Mouse (Mus musculus) gastrocnemius, postnatal 4 days (tissue): ENCODE data around the gene Ttll1. TPM values are rescaled to one million over a fixed set of nuclear protein-coding genes. Genes with fewer than 3 reads are reported as not detected.

ENCODE experiments used
- DNase-seq, 2 experiments: peaks; one replicate each; pipeline ENCODE4 v3.0.0; 2021 to 2022; ENCODE audit warnings: low spot score in 2 of 2, mixed read lengths in 2 of 2
- long read RNA-seq, 2 experiments: library from polyadenylated mRNA; stranded (forward); transcript quantifications; one replicate each; pipeline ENCODE4 v2.0.0; 2021
- total RNA-seq, 2 experiments: library from RNA; stranded (reverse); gene quantifications; 2 replicates each; pipeline ENCODE4 v1.2.3; 2021

Gene Ttll1
- 1 to 10 TPM; 7.2 to 8.2 TPM for total RNA-seq
- long read RNA-seq, experiment 1, transcript Ttll1-201 (12 exons, 2,060 nt), result major isoform, 10 of 11 reads
- long read RNA-seq, experiment 1, partial matches to known transcripts, result 1 of 11 reads
- long read RNA-seq, experiment 1, other reads (novel, unspliced or antisense), result 0 of 11 reads
- long read RNA-seq, experiment 2, transcript Ttll1-201 (12 exons, 2,060 nt), result major isoform, 12 of 14 reads
- long read RNA-seq, experiment 2, partial matches to known transcripts, result 1 of 14 reads
- long read RNA-seq, experiment 2, other reads (novel, unspliced or antisense), result 1 of 14 reads

- peak; percentile 86 to 93 for DNase-seq
Observed at GRCm38 (mm10) chr15:83510805-83511405, at the start of gene Ttll1. Gene Ttll1, minus strand, starts transcription at chr15:83510893.

GRCm38 (mm10) chr15:83555161-83555974 is 44.7 kb upstream of the Ttll1 start:
- peak; percentile 77 to 83 for DNase-seq

GRCm38 (mm10) chr15:83553831-83554230 is 43.1 kb upstream of the Ttll1 start:
- DNase-seq, result no peak

GRCm38 (mm10) chr15:83550137-83550536 is 39.4 kb upstream of the Ttll1 start:
- DNase-seq, result no peak

GRCm38 (mm10) chr15:83547144-83547543 is 36.5 kb upstream of the Ttll1 start:
- no peak for DNase-seq

GRCm38 (mm10) chr15:83546029-83546428 is 35.3 kb upstream of the Ttll1 start:
- DNase-seq, result no peak

GRCm38 (mm10) chr15:83541647-83542287 is 31.1 kb upstream of the Ttll1 start:
- DNase-seq, result no peak

GRCm38 (mm10) chr15:83539905-83540304 is 29.2 kb upstream of the Ttll1 start:
- DNase-seq, result peak in 1 of 2 experiments; percentile 37

GRCm38 (mm10) chr15:83538855-83539254 is 28.2 kb upstream of the Ttll1 start:
- DNase-seq, result no peak

- DNase-seq, result no peak
Observed at GRCm38 (mm10) chr15:83535890-83536231, 25.2 kb upstream of the Ttll1 start.

GRCm38 (mm10) chr15:83534960-83535889 is 24.5 kb upstream of the Ttll1 start:
- no peak for DNase-seq

- no peak for DNase-seq
Observed at GRCm38 (mm10) chr15:83532606-83533005, 21.9 kb upstream of the Ttll1 start.

GRCm38 (mm10) chr15:83531961-83532469 is 21.3 kb upstream of the Ttll1 start:
- DNase-seq, result no peak

GRCm38 (mm10) chr15:83530688-83531087 is 20.0 kb upstream of the Ttll1 start:
- no peak for DNase-seq

GRCm38 (mm10) chr15:83530233-83530632 is 19.5 kb upstream of the Ttll1 start:
- DNase-seq, result no peak

- no peak for DNase-seq
Observed at GRCm38 (mm10) chr15:83529765-83530164, 19.1 kb upstream of the Ttll1 start.

- no peak for DNase-seq
Observed at GRCm38 (mm10) chr15:83528892-83529291, 18.2 kb upstream of the Ttll1 start.

- no peak for DNase-seq
Observed at GRCm38 (mm10) chr15:83527747-83528146, 17.1 kb upstream of the Ttll1 start.

GRCm38 (mm10) chr15:83527092-83527437 is 16.4 kb upstream of the Ttll1 start:
- no peak for DNase-seq

- DNase-seq, result peak; percentile 41 to 42
Observed at GRCm38 (mm10) chr15:83526424-83527091, 15.9 kb upstream of the Ttll1 start, which contains the start of gene Bik. Gene Bik, plus strand, starts transcription at chr15:83526862.
